Mouse (Mus musculus): ENCODE data around the gene Gm3604.
"Not testable (repeated sequence)": the region's sequence is repeated elsewhere in the genome, so short reads cannot be mapped to it uniquely, and the experiment has no call there.

The Gm3604 gene

GRCm38 (mm10) chr13:62382952-62383351 lies at the start of gene Gm3604:
Gm3604 (minus strand) TSS chr13:62383177.
- DNase-seq = peak; percentile 65 to 69

- not testable (repeated sequence) for DNase-seq
Measured at GRCm38 (mm10) chr13:62399206-62399605, 16.2 kb upstream of the Gm3604 start.

- DNase-seq = not testable (repeated sequence)
Measured at GRCm38 (mm10) chr13:62390076-62390620, 7.2 kb upstream of the Gm3604 start.

DNA sequence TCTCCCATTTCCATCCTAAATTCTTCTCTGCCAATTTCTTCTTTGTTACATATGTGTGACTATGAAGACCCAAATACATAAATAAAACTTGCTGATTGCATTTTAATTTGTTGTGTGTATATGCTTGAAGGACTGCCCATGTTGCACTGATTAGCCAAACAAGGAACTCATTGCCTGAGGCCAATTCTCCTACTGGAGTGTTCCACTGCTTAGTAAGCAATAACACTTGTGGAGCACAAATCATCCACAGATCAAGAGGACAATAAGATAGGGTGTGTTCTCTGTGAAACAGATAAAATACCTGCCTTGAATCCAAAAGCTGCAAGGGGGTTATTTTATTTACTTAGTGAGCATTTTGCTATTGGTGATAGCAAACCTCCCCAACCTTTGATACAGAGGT lies 51.2 kb downstream of the Gm3604 start:
- DNase-seq = no peak

DNA sequence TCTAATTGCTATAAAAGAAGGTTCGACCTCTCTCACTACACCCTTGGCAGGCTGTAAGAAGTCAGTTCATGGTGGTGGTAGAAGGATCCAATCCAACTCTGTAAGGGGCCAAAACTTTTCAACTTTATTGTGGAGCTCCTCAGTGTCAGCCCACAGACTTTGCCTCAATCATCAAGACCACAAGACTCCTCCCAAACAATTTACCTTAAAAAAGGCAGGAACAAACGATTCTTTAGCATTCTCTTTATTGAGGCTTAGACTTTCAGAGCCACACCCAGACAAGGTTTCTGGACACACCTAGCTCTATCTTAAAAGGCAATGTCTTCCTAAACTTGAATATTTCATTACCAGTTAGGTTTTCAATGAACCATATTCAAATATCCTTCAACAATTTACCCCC lies 51.6 kb downstream of the Gm3604 start:
- no peak for DNase-seq
